Mouse (Mus musculus) kidney, postnatal 4 days (tissue): ENCODE data around the gene Ugt1a9.
A peak's percentile ranks its signal among the peaks of the same experiment; 100 is the strongest.

ENCODE experiments used
- DNase-seq, 2 experiments: peaks; one replicate each; pipeline ENCODE4 v3.0.0; 2021; ENCODE audit warnings: mixed read lengths in 2 of 2

Gene Ugt1a9

GRCm38 (mm10) chr1:88235894-88236415, 165.4 kb downstream of the Ugt1a9 start:
- DNase-seq, result peak in 1 of 2 experiments; percentile 49

GRCm38 (mm10) chr1:88237311-88237710, 166.7 kb downstream of the Ugt1a9 start:
- no peak for DNase-seq

GRCm38 (mm10) chr1:88238771-88239170, 168.2 kb downstream of the Ugt1a9 start:
- DNase-seq, result no peak

GRCm38 (mm10) chr1:88240072-88240471, 169.5 kb downstream of the Ugt1a9 start:
- DNase-seq, result no peak

- DNase-seq, result no peak
These were observed 170.0 kb downstream of the Ugt1a9 start for GRCm38 (mm10) chr1:88240579-88240978.

GRCm38 (mm10) chr1:88243861-88244260, 173.3 kb downstream of the Ugt1a9 start:
- no peak for DNase-seq

- no peak for DNase-seq
These were observed 175.3 kb downstream of the Ugt1a9 start for GRCm38 (mm10) chr1:88245881-88246280.

- no peak for DNase-seq
These were observed 175.8 kb downstream of the Ugt1a9 start for GRCm38 (mm10) chr1:88246386-88246785.

- DNase-seq, result no peak
These were observed 177.1 kb downstream of the Ugt1a9 start for GRCm38 (mm10) chr1:88247660-88248059.

GRCm38 (mm10) chr1:88248658-88249057, 178.1 kb downstream of the Ugt1a9 start:
- no peak for DNase-seq

GRCm38 (mm10) chr1:88249596-88249995, 179.0 kb downstream of the Ugt1a9 start:
- no peak for DNase-seq

- DNase-seq, result no peak
These were observed 179.4 kb downstream of the Ugt1a9 start for GRCm38 (mm10) chr1:88250023-88250422.

GRCm38 (mm10) chr1:88253106-88253505, 182.5 kb downstream of the Ugt1a9 start:
- DNase-seq, result no peak

- no peak for DNase-seq
These were observed 182.9 kb downstream of the Ugt1a9 start for GRCm38 (mm10) chr1:88253540-88253939.

- DNase-seq, result no peak
These were observed 184.3 kb downstream of the Ugt1a9 start for GRCm38 (mm10) chr1:88254793-88255465.

- no peak for DNase-seq
These were observed 184.9 kb downstream of the Ugt1a9 start for GRCm38 (mm10) chr1:88255466-88255857.

- no peak for DNase-seq
These were observed 185.6 kb downstream of the Ugt1a9 start for GRCm38 (mm10) chr1:88255989-88256754.

- DNase-seq, result no peak
These were observed 186.5 kb downstream of the Ugt1a9 start for GRCm38 (mm10) chr1:88256886-88257663.

GRCm38 (mm10) chr1:88257681-88258080, 187.1 kb downstream of the Ugt1a9 start:
- peak in 1 of 2 experiments; percentile 7 for DNase-seq

GRCm38 (mm10) chr1:88258361-88258760, 187.8 kb downstream of the Ugt1a9 start:
- DNase-seq, result peak in 1 of 2 experiments; percentile 15

GRCm38 (mm10) chr1:88258881-88259642, 188.5 kb downstream of the Ugt1a9 start:
- peak; percentile 62 to 71 for DNase-seq

- DNase-seq, result peak in 1 of 2 experiments; percentile 41
These were observed 189.0 kb downstream of the Ugt1a9 start for GRCm38 (mm10) chr1:88259643-88260024.
